Mouse (Mus musculus) hindbrain, embryonic 15.5 days (tissue): ENCODE results near the gene Mrps15. TPM values are rescaled to one million over a fixed set of nuclear protein-coding genes. Genes with fewer than 3 reads are reported as not detected.

ENCODE experiments used
- ATAC-seq: fragments of 200-750 bp; cut with Nextera tagmentation; 2 replicates; pipeline ENCODE4 v1.8.0; 2017; ENCODE audit warnings: low read depth, moderate number of reproducible peaks, moderate TSS enrichment; ENCODE audit not compliant: low FRiP score
- H3K27ac ChIP-seq: fragments of 300-500 bp; sonication (generic); replicated peaks from 2 replicates; pipeline ENCODE4 v1.5.1; 2015; ENCODE audit warnings: mild to moderate bottlenecking, inconsistent platforms
- H3K27me3 ChIP-seq: fragments of 300-500 bp; sonication (generic); 2 replicates; pipeline ENCODE4 v1.6.1; 2015; ENCODE audit warnings: control low read depth, inconsistent platforms
- H3K36me3 ChIP-seq: fragments of 300-500 bp; sonication (generic); 2 replicates; pipeline ENCODE4 v1.6.1; 2015; ENCODE audit warnings: control low read depth, inconsistent platforms
- H3K4me1 ChIP-seq: fragments of 300-500 bp; sonication (generic); replicated peaks from 2 replicates; pipeline ENCODE4 v1.6.1; 2015; ENCODE audit warnings: control low read depth, inconsistent platforms
- H3K4me2 ChIP-seq: fragments of 300-500 bp; sonication (generic); 2 replicates; pipeline ENCODE4 v1.6.1; 2015; ENCODE audit warnings: moderate library complexity, mild to moderate bottlenecking, inconsistent platforms
- H3K4me3 ChIP-seq: fragments of 300-500 bp; sonication (generic); 2 replicates; pipeline ENCODE4 v1.5.1; 2015; ENCODE audit warnings: mild to moderate bottlenecking, inconsistent platforms
- H3K9ac ChIP-seq: fragments of 300-500 bp; sonication (generic); 2 replicates; pipeline ENCODE4 v1.6.1; 2015; ENCODE audit warnings: inconsistent platforms
- H3K9me3 ChIP-seq: fragments of 300-500 bp; sonication (generic); 2 replicates; pipeline ENCODE4 v1.6.1; 2016; ENCODE audit warnings: control low read depth, inconsistent platforms
- WGBS: fragments of 180-500 bp; shearing (Covaris S2); methylation state at CpG from one replicate; pipeline ENCODE4 v1.1.7; 2015; 5-methylcytosine and 5-hydroxymethylcytosine counted together
- polyA plus RNA-seq: library from polyadenylated mRNA; unstranded; fragments of >200 nt; fragmentation: Nextera tagmentation; extraction: Ambion mirVana; gene quantifications from 2 replicates; pipeline ENCODE4 v1.2.1, GENCODE M21; 2015

Gene Mrps15
- polyA plus RNA-seq, 1 experiment from 2014 or later: 129 TPM

DNA sequence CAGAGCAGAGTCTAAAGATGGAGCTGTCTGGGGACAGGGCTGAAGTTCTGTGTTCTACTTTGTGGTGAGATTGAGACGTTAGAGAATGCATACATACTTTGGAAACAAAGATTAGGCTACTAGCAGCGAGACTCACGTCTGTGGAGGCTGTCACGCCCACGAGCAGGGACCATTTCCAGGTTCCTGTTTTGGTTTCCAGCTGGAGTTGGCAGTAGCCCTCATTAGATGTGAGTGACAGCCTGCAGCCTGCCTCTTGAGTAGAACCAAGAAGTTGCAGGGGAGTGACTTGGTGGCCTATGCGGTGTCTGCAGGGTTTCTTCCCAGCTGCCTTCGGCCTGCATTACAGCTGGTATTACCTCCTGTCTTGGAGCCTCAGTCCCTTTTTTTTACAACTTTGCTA lies 4.9 kb downstream of the Mrps15 start:
- ATAC-seq: no peak
- Histone ChIP-seq H3K4me2 (no peak overlapping the region), H3K27me3 (no peaks in the 10 kb centered on the region), H3K4me3 (no peak overlapping the region), H3K4me1 (peaks cover 16% of the 10 kb centered on the region), H3K9me3 (no peaks in the 10 kb centered on the region), H3K9ac (no peak overlapping the region), H3K27ac (no peak overlapping the region), H3K36me3 (peaks cover 39% of the 10 kb centered on the region)
- 82% methylated on average over 7 of the region's 7 CpGs for WGBS

GRCm38 (mm10) chr4:126057207-126058133 lies 10.7 kb downstream of the Mrps15 start:
- WGBS: 16% methylated on average over 19 of the region's 19 CpGs

GRCm38 (mm10) chr4:126058134-126058996 lies 11.6 kb downstream of the Mrps15 start, which contains the start of gene Oscp1:
Oscp1 (plus strand) TSS chr4:126058565.
- Histone ChIP-seq H3K9me3 (no peaks in the 10 kb centered on the region), H3K36me3 (peaks cover 15% of the 10 kb centered on the region), H3K4me2 (peak within 1 kb of the TSS; percentile 72), H3K27ac (peak within 1 kb of the TSS; percentile 71), H3K27me3 (no peaks in the 10 kb centered on the region), H3K9ac (peak within 1 kb of the TSS; percentile 64), H3K4me3 (peak within 1 kb of the TSS; percentile 73), H3K4me1 (peaks cover 20% of the 10 kb centered on the region)
- WGBS: under 1% methylated on average over 57 of the region's 57 CpGs
- ATAC-seq: peak; percentile 98

More at GRCm38 (mm10) chr4:126057207-126058133, 10.7 kb downstream of the Mrps15 start:
- no peak for ATAC-seq
- H3K9ac ChIP-seq: peak overlapping the region; percentile 28
- H3K4me2 ChIP-seq: peak overlapping the region; percentile 72
- H3K27ac ChIP-seq: 0 out of 2 replicates have a peak overlapping the region, but pooled peaks have one; percentile 27
- no peaks in the 10 kb centered on the region for H3K27me3 ChIP-seq
- peaks cover 19% of the 10 kb centered on the region for H3K4me1 ChIP-seq
- H3K4me3 ChIP-seq: peak overlapping the region; percentile 73
- peaks cover 18% of the 10 kb centered on the region for H3K36me3 ChIP-seq
- no peaks in the 10 kb centered on the region for H3K9me3 ChIP-seq

DNA sequence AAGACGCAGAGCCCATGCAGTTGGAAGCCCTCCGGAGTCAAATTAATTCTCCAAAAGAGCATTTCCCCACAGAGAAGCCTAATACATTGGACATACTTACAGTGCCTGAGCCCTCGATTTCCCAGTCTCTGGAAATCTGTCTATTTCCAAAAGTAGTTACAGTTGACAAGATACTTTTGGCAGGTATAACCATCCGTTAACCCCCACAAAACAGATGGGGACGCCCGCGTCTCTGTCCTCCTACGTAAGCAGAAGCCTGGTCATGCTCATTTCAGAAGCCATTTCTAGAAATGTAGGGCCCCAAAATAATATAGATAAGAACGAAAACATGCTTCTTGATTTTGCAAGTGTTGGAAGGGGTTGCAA lies 12.3 kb downstream of the Mrps15 start:
- Histone ChIP-seq H3K36me3 (peaks cover 11% of the 10 kb centered on the region), H3K9me3 (no peaks in the 10 kb centered on the region), H3K9ac (peak overlapping the region; percentile 64), H3K4me3 (peak overlapping the region; percentile 73), H3K27me3 (no peaks in the 10 kb centered on the region), H3K27ac (peak overlapping the region; percentile 71), H3K4me1 (peaks cover 20% of the 10 kb centered on the region), H3K4me2 (peak overlapping the region; percentile 72)
- 27% methylated on average over 9 of the region's 9 CpGs for WGBS
- ATAC-seq: no peak

DNA sequence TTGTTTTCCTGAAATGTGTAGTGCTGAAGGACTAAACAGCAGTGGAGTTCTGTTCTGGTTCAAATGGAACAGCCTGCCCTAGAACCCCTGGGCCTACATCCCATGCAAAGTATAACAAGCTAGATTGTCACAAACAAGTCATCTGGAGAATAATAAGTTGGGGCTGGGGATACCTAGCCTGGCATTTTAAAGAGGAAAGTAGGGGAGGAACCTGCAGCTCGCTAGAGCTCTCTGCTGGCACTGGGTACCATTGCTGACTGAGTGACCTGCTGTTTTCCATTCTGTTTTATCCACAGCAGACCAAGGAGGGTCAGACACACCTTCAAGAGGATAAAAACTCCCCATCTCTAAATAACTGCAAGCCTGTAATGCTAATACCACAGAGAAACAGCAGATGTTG lies 16.1 kb downstream of the Mrps15 start:
- Histone ChIP-seq H3K9me3 (no peaks in the 10 kb centered on the region), H3K27ac (no peak overlapping the region), H3K9ac (no peak overlapping the region), H3K4me1 (peaks cover 17% of the 10 kb centered on the region), H3K27me3 (no peaks in the 10 kb centered on the region), H3K4me2 (no peak overlapping the region), H3K4me3 (no peak overlapping the region), H3K36me3 (no peaks in the 10 kb centered on the region)
- ATAC-seq: no peak
- 43% methylated on average over 1 of the region's 1 CpGs for WGBS

- no peaks in the 10 kb centered on the region for H3K36me3 ChIP-seq
- H3K27me3 ChIP-seq: no peaks in the 10 kb centered on the region
- no peak overlapping the region for H3K9ac ChIP-seq
- H3K27ac ChIP-seq: no peak overlapping the region
- peaks cover 7% of the 10 kb centered on the region; the same call in 1 of the 2 replicates for H3K4me1 ChIP-seq
- no peak overlapping the region for H3K4me3 ChIP-seq
- H3K4me2 ChIP-seq: no peak overlapping the region
- WGBS: 84% methylated on average over 7 of the region's 7 CpGs
- H3K9me3 ChIP-seq: no peaks in the 10 kb centered on the region
- ATAC-seq: no peak
Measured at GRCm38 (mm10) chr4:126065241-126065640, 18.5 kb downstream of the Mrps15 start.

- 71% methylated on average over 15 of the region's 15 CpGs for WGBS
- no peaks in the 10 kb centered on the region for H3K36me3 ChIP-seq
- no peak overlapping the region for H3K27ac ChIP-seq
Measured at GRCm38 (mm10) chr4:126067401-126068077, 20.8 kb downstream of the Mrps15 start.

DNA sequence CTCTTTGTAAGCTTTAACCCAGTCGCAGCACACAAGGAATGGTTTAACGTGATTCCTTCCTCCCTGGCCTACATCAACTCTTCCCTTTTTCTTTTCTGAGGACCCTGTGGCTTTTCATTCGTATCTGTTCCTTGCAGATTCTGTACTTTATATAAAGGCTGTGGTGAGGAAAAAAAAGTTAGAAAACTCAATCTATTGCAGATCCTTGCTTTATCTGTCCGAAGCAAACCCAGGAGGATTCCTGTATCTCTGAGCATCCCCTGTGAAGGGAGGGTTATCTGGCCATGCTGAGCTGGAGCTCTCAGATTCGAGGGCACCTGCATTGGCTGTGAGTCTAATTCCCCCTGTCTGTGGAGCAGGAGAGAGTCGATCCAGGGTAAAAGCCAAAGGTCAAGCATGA lies 22.1 kb downstream of the Mrps15 start:
- H3K4me2 ChIP-seq: no peak overlapping the region
- H3K27me3 ChIP-seq: no peaks in the 10 kb centered on the region
- no peaks in the 10 kb centered on the region for H3K9me3 ChIP-seq
- no peaks in the 10 kb centered on the region; the same call in 1 of the 2 replicates for H3K36me3 ChIP-seq
- 91% methylated on average over 6 of the region's 6 CpGs for WGBS
- H3K27ac ChIP-seq: no peak overlapping the region
- H3K4me3 ChIP-seq: no peak overlapping the region
- no peak overlapping the region for H3K9ac ChIP-seq
- ATAC-seq: no peak
- H3K4me1 ChIP-seq: peaks cover 3% of the 10 kb centered on the region; the same call in 1 of the 2 replicates

More at GRCm38 (mm10) chr4:126067401-126068077, 20.8 kb downstream of the Mrps15 start:
- no peak overlapping the region for H3K4me2 ChIP-seq
- no peak overlapping the region for H3K9ac ChIP-seq
- H3K27me3 ChIP-seq: no peaks in the 10 kb centered on the region
- H3K4me3 ChIP-seq: no peak overlapping the region
- no peaks in the 10 kb centered on the region for H3K9me3 ChIP-seq
- ATAC-seq: no peak
- peaks cover 3% of the 10 kb centered on the region; the same call in 1 of the 2 replicates for H3K4me1 ChIP-seq

- Histone ChIP-seq H3K4me3 (no peak overlapping the region), H3K36me3 (peaks cover 7% of the 10 kb centered on the region), H3K9me3 (no peaks in the 10 kb centered on the region), H3K9ac (no peak overlapping the region), H3K27me3 (no peaks in the 10 kb centered on the region), H3K27ac (no peak overlapping the region), H3K4me1 (no peaks in the 10 kb centered on the region), H3K4me2 (no peak overlapping the region)
- no peak for ATAC-seq
- WGBS: 85% methylated on average over 6 of the region's 6 CpGs
Measured at GRCm38 (mm10) chr4:126077833-126078232, 31.1 kb downstream of the Mrps15 start.

- Histone ChIP-seq H3K4me2 (no peak overlapping the region), H3K4me1 (no peaks in the 10 kb centered on the region), H3K4me3 (no peak overlapping the region), H3K9ac (no peak overlapping the region), H3K27me3 (no peaks in the 10 kb centered on the region), H3K36me3 (peaks cover 13% of the 10 kb centered on the region), H3K9me3 (no peaks in the 10 kb centered on the region), H3K27ac (no peak overlapping the region)
- no peak for ATAC-seq
- 86% methylated on average over 4 of the region's 4 CpGs for WGBS
Measured at GRCm38 (mm10) chr4:126079266-126079665, 32.5 kb downstream of the Mrps15 start.

GRCm38 (mm10) chr4:126081601-126082000 lies 34.9 kb downstream of the Mrps15 start:
- Histone ChIP-seq H3K4me2 (no peak overlapping the region), H3K27me3 (no peaks in the 10 kb centered on the region), H3K9ac (no peak overlapping the region), H3K36me3 (peaks cover 18% of the 10 kb centered on the region), H3K4me3 (no peak overlapping the region), H3K9me3 (no peaks in the 10 kb centered on the region), H3K27ac (no peak overlapping the region), H3K4me1 (no peaks in the 10 kb centered on the region)
- no peak for ATAC-seq
- 90% methylated on average over 1 of the region's 1 CpGs for WGBS
